Mouse (Mus musculus) T-helper 2 cell (primary cell): ENCODE results near the gene Apool.
"Not testable (repeated sequence)": the region's sequence is repeated elsewhere in the genome, so short reads cannot be mapped to it uniquely, and the experiment has no call there.

Experiments
- in situ Hi-C: fragments of 300-600 bp; cut with MboI, MseI; formaldehyde crosslinking; loops from one replicate; pipeline ENCODE4 v1.15.1; 2025; ENCODE audit warnings: high pct_unique_total_duplicates

The Apool gene

GRCm38 (mm10) chrX:112310804-112311530 lies at the start of gene Apool:
Apool (plus strand) TSS chrX:112311334.
- in situ Hi-C loops, result no loop called here

DNA sequence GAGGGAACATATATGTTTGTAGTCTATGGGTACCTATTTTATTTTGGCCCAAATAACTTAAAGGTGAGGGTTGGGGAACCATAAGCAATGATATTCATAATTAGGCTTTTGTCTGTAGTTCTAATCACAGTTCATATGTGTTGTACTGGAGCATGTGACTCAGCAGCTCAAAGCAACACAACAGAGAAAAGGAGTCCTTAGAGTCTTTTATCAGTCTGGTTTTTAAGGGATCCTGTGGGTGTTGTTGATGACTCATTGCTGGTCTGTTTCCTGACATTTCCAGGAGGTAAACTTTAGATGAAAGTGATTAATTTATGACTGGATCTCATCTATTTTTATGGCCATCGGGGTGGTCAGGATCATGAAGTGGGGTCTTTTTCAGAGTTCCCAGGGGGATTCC lies 37.6 kb upstream of the Apool start:
- in situ Hi-C loops, result no loop called here

DNA sequence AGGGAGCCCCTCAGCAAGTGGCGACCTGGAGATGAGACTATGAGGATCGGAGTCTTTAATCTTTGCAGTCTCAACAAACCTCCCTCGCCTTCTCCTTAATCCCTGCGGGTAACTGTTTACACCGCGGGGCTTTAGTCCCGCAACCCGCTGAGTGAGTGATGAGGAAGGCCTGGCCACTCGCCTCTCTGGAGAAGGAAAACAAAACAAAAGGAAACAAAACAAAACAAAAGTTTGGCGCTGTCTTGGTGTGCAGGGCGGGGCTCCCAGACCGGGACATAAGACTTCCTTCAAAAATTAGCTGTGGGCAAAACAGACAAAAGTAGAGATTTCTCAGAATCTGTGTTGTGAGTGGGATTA lies 375 bp downstream of the Apool start:
- in situ Hi-C loops, result no loop called here

DNA sequence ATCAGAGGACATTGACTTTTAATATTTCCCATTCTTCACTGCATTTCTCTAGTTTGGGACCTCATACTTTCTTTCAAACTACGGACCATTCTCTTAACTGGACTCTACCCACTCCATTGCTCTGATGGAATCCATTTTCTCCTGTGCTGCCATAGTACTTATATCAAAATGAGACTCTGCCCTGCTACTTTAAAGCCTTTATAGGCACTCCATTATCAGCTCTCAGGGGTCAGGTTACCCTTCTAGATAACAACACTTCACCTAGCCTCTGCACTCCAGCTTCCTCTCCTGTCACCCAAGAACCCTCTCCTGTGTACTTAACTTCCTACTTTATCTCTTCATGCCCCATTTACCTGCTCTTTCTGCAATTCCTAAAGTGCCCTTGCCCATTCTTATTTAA lies 960 bp downstream of the Apool start:
- in situ Hi-C loops, result no loop called here

- in situ Hi-C loops, result no loop called here
Observed at GRCm38 (mm10) chrX:112320273-112320672, 9.1 kb downstream of the Apool start.

DNA sequence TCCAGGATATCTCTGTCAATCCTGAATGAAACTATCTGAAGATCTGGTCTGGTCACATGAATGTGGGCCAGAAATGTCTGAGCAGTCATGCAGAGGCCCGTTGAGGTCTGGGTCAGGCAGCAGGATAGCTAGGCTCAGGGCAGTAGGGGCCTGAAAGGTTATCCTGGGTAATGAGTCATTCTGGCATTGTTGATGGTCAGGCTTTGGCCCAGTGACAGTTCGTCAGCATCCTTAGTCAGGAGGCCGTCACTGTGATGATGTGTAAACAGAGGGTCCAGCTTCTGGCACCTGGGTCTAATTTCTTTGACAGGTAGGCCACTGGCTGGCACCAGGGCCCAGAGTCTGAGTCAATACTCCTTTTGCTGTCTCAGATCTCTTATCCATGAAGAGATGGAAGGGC lies 28.4 kb downstream of the Apool start:
- in situ Hi-C loops, result no loop called here

DNA sequence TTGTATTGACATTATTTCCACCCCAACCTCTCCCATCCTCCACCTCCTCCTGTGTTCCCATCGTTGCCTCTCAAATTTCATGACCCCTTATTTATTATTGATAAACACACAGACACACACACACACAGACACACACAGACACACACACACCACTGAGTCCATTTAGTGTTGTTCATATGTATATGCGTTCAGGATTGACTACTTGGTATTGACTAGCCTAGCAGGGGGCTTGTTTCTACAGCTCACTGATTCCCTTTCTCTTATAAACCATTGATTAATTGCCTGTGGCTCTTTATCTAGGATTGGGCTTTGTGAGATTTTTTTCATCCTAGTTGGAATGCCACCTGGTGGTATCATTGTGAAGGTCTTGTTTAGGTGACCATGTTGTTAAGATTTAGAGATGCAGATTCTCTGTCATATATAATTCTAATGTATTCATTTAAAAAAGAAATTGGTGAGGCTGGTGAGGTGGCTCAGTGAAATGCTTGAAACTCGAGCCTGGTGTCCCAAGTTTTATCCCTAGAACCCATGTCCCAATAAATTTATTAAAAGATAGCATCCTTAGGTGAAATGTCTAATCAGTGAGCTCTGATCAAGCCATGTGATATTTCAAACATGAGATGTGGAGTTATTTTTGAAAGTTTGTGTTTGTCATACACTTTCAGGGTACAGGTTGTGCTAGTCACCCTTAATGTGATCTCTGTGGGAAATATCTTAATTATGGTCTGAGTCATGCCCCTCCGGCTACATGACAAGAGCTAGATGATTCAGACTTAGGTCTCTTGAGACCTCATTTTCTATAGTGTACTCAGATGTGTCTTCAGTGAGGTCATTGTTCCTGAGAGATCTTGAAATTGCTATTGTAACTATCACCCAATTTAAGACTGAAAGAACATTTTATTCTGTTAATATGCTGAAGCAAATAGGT lies 36.6 kb downstream of the Apool start:
- in situ Hi-C loops, result loop anchor here (10.0 kb wide), 1 partner anchor 1133 kb away; no protein-coding TSS in a partner anchor

DNA sequence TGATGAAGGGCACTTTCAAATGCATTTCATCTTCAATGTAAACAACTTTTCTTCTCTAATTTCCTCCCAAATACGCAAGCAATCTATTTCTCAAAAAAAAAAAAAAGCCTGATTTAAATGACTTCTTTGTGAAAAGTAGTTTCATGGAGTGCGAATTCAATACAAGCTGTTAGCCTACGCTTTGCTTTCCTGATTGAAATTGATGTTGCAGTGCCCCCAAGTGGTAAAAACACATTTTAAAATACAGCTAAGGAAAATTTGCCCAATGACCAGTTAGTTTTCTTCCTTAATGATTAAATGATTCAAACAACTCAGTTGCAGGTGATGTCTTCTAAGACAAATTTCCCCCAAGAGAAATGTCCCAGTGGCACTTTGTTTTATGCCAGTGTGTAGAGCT lies 37.3 kb downstream of the Apool start:
- in situ Hi-C loops, result loop anchor here (10.0 kb wide), 1 partner anchor 1134 kb away; no protein-coding TSS in a partner anchor

- in situ Hi-C loops, result no loop called here
Observed at GRCm38 (mm10) chrX:112368426-112368825, 57.3 kb downstream of the Apool start.

DNA sequence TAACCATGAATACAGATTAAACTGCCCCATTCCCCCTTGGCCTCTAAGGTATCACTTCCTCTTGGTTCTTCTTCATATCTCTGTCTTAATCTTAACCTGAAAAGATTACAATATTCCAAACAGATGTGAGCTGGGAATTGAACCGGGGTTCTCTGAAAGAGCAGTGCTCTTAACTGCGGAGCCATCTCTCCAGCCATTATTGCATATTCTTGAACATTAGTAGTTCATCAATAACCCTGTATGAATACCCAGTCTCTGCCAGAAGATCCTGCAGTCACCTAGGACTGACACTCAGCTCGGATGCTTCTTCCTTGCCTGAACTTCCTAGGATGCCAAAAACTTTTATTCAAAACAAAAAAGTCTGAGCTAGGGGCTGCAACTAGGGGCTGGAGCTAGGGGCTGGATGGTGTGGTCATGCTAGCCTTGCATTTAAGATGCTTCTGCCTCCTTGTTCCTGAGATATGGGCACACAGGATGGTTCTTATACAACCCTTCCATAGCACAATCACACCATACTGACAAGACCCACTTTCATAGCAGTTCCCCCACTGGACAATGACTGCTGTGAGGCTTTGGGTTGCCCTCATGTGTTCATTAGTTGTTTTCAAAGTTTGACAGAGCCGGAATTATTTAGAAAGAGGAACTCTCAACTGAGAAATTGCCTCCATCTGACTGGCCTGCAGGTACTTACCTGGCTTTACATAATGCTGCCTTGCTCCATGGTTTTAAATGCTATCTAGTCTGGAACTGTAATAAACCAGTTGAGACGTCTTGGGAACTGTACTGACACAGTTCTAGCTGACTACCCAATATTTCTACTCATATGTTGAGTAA lies 59.7 kb downstream of the Apool start:
- in situ Hi-C loops, result not testable (repeated sequence)

GRCm38 (mm10) chrX:112406679-112407078 lies 95.5 kb downstream of the Apool start, which contains the start of gene Satl1:
Satl1 (minus strand) TSS chrX:112406779.
- in situ Hi-C loops, result no loop called here

DNA sequence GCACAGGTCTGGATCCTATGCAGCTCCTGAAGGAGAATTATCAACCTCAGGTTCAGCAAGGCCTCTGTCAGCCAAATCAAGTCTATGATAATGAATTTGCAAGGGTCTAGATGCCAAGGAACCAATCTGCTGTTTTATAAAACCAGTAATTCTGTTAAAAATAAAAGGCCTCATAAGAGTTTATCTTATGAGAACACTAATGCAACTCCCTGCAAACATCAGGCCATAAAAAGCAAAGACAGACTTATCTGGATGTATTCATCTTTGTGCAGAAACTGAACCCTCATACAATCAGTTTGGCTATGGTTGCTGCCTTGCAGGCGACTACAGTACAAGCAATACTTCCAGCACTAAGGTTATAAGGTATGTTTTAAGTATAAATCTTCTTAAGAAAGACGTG lies 101.2 kb downstream of the Apool start:
- in situ Hi-C loops, result no loop called here
